Mouse (Mus musculus): ENCODE results near the gene Rufy3. TPM values are rescaled to one million over a fixed set of nuclear protein-coding genes. Genes with fewer than 3 reads are reported as not detected.
A peak's percentile ranks its signal among the peaks of the same experiment; 100 is the strongest.

Gene Rufy3
- polyA plus RNA-seq, 1 experiment from 2014 or later = 9.9 TPM

DNA sequence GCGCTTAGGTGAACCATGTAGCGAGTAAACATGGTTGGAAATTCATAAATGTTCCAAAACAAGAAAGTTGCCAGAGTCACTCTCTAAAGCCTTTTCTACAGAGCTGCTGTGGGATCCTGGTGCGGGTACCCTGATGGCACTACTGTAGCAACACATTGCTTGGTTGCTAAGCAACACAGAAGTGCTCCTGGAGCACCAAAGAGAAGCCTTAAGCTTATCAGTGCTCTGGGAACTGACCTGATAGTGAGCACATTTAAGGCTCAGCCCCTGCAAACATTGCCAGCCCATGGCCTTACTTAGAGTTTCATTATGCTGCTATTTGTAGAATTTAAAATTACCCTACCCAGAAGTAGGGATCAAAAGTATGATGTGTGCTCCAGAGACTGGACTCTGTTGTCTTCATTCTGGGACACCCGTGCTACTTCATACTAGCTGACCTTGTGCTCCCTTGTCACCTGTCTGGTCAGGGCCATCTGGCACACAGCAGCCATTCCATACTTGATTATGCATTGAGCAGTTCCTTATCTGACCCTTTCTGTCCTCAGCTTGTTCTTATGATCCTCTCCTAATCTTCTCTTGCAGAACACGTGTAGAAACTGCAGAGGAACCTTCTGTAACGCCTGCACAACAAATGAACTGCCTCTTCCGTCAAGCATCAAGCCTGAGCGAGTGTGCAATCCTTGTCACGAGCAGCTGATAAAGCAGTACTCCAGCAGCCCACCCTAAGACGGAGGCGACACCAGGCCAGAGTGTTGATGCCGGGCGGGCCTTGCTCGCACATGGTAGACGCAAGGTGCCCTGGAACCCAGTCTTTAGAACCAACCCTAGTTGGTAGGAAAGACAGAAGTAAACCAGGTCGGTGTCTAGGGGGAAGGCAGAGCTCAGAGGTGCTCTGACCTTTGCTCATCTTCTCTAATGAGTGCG lies 84.7 kb downstream of the Rufy3 start:
- H3K4me1 ChIP-seq (ENCODE audit: control insufficient read depth, insufficient read depth, low read length) = no peaks in the 10 kb centered on the region
- no peaks in the 10 kb centered on the region for H3K27me3 ChIP-seq (ENCODE audit: control insufficient read depth, insufficient read depth, low read length)
- no peak overlapping the region for H3K4me3 ChIP-seq (ENCODE audit: low read depth, low read length)
- H3K9me3 ChIP-seq (ENCODE audit: control insufficient read depth, low read length) = no peaks in the 10 kb centered on the region
- WGBS = 91% methylated on average over 17 of the region's 17 CpGs
- H3K36me3 ChIP-seq (ENCODE audit: control insufficient read depth, insufficient read depth, low read length) = no peaks in the 10 kb centered on the region
- DNase-seq (ENCODE audit: low spot score) (no peak), ATAC-seq (ENCODE audit: insufficient number of reproducible peaks, low FRiP score, low TSS enrichment, low read depth) (no peak)
- H3K4me2 ChIP-seq (ENCODE audit: low read depth, severe bottlenecking) = no peak overlapping the region
- no peak overlapping the region for H3K9ac ChIP-seq (ENCODE audit: low read length)
- H3K27ac ChIP-seq (replicated peaks; ENCODE audit: low read depth, low read length) = no peak overlapping the region

DNA sequence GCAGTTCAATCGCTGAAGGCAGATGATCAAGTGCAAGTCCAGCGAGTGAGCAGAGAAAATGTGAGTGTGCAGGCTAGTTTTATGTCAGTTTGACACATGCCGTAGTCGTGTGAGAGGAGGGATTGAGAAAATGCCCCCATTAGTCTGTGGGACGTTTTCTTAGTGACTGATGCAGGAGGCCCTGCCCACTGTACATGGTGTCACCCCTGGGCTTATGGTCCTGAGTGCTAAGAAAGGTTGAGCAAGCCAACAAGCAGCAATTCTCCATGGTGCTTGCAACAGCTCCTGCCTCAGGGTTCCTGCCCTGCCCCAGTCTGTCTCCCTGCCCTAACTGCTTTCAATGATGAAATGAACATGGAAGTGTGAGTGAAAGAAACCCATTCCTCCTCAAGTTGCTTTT lies 87.7 kb downstream of the Rufy3 start:
- Histone ChIP-seq H3K4me2 (ENCODE audit: low read depth, severe bottlenecking) (no peak overlapping the region), H3K27ac (replicated peaks; ENCODE audit: low read depth, low read length) (no peak overlapping the region), H3K4me3 (ENCODE audit: low read depth, low read length) (no peak overlapping the region), H3K27me3 (ENCODE audit: control insufficient read depth, insufficient read depth, low read length) (no peaks in the 10 kb centered on the region), H3K4me1 (ENCODE audit: control insufficient read depth, insufficient read depth, low read length) (no peaks in the 10 kb centered on the region), H3K9me3 (ENCODE audit: control insufficient read depth, low read length) (no peaks in the 10 kb centered on the region), H3K36me3 (ENCODE audit: control insufficient read depth, insufficient read depth, low read length) (no peaks in the 10 kb centered on the region), H3K9ac (ENCODE audit: low read length) (no peak overlapping the region)
- WGBS = 78% methylated on average over 5 of the region's 5 CpGs
- DNase-seq (ENCODE audit: low spot score) (no peak), ATAC-seq (ENCODE audit: insufficient number of reproducible peaks, low FRiP score, low TSS enrichment, low read depth) (no peak)

DNA sequence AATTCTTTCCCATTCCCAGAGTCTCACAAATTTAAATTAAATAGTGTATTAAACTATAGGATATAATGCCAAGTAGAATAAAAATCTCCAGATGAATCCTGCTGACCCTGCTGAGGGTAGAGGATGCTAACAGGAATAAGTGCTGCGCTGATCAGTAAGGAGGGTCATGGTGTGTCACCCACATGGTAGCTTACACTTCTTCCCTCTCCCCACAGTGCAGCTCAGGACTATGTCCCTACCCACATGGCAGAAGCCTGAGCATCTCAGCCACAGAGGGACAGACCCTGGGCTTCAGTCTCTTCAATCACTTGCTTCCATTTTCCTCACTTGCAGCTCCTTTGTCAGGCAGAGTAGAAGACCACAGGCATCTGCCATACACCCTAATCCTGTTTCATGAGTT lies 93.0 kb downstream of the Rufy3 start:
- Histone ChIP-seq H3K4me1 (ENCODE audit: control insufficient read depth, insufficient read depth, low read length) (no peaks in the 10 kb centered on the region), H3K9ac (ENCODE audit: low read length) (no peak overlapping the region), H3K9me3 (ENCODE audit: control insufficient read depth, low read length) (no peaks in the 10 kb centered on the region), H3K27me3 (ENCODE audit: control insufficient read depth, insufficient read depth, low read length) (no peaks in the 10 kb centered on the region), H3K4me3 (ENCODE audit: low read depth, low read length) (no peak overlapping the region), H3K4me2 (ENCODE audit: low read depth, severe bottlenecking) (no peak overlapping the region), H3K36me3 (ENCODE audit: control insufficient read depth, insufficient read depth, low read length) (peaks cover 12% of the 10 kb centered on the region), H3K27ac (replicated peaks; ENCODE audit: low read depth, low read length) (no peak overlapping the region)
- 96% methylated on average over 1 of the region's 1 CpGs for whole genome bisulfite sequencing
- DNase-seq (ENCODE audit: low spot score) (no peak), ATAC-seq (ENCODE audit: insufficient number of reproducible peaks, low FRiP score, low TSS enrichment, low read depth) (no peak)

DNA sequence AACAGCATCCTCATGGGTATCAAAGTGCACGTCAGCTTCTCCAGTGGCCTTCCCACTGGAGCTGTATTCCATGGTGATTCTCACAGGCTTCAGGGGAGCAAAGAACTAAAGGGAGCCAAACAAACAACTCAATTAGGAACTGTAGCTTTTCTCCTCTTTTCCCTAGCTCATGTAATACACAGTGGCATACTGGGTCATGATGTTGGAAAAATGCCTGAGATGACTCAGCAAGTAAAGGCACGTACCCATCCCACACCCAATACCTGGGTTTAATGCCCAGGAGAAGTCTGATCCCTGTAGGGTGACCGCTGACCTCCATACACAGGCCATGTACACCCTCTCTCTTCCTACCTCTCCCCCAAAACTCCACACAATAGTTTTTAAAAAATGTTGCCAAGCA lies 98.3 kb downstream of the Rufy3 start:
- no peak for ATAC-seq (ENCODE audit: insufficient number of reproducible peaks, low FRiP score, low TSS enrichment, low read depth)
- Histone ChIP-seq H3K36me3 (ENCODE audit: control insufficient read depth, insufficient read depth, low read length) (peaks cover 32% of the 10 kb centered on the region), H3K9me3 (ENCODE audit: control insufficient read depth, low read length) (no peaks in the 10 kb centered on the region), H3K4me3 (ENCODE audit: low read depth, low read length) (no peak overlapping the region), H3K27me3 (ENCODE audit: control insufficient read depth, insufficient read depth, low read length) (no peaks in the 10 kb centered on the region), H3K4me2 (ENCODE audit: low read depth, severe bottlenecking) (no peak overlapping the region), H3K9ac (ENCODE audit: low read length) (no peak overlapping the region), H3K4me1 (ENCODE audit: control insufficient read depth, insufficient read depth, low read length) (no peaks in the 10 kb centered on the region), H3K27ac (replicated peaks; ENCODE audit: low read depth, low read length) (no peak overlapping the region)
- no peak for DNase-seq (ENCODE audit: low spot score)
- WGBS = 86% methylated on average over 3 of the region's 3 CpGs

DNA sequence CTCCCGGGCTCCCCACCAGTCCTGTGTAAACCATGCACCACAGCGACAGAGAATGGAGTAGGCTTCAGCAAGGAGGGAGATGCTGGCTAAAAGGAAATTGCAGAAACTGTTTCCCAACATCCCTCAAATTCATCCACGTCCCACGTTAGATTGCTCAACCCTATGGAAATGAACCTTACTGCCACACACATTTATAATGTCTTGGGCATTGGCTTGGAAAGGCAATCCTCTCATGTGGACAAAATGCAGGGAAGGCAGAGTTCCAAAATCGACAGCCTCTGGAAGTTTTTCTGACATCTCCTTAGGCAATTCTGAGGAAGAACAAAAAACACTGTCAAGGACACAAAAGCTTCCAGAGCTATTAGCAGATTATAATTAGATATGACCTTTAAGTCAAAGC lies 99.0 kb downstream of the Rufy3 start:
- Histone ChIP-seq H3K27me3 (ENCODE audit: control insufficient read depth, insufficient read depth, low read length) (no peaks in the 10 kb centered on the region), H3K9ac (ENCODE audit: low read length) (no peak overlapping the region), H3K4me3 (ENCODE audit: low read depth, low read length) (no peak overlapping the region), H3K27ac (replicated peaks; ENCODE audit: low read depth, low read length) (no peak overlapping the region), H3K4me2 (ENCODE audit: low read depth, severe bottlenecking) (no peak overlapping the region), H3K9me3 (ENCODE audit: control insufficient read depth, low read length) (no peaks in the 10 kb centered on the region), H3K36me3 (ENCODE audit: control insufficient read depth, insufficient read depth, low read length) (peaks cover 34% of the 10 kb centered on the region), H3K4me1 (ENCODE audit: control insufficient read depth, insufficient read depth, low read length) (no peaks in the 10 kb centered on the region)
- ATAC-seq (ENCODE audit: insufficient number of reproducible peaks, low FRiP score, low TSS enrichment, low read depth) (no peak), DNase-seq (ENCODE audit: low spot score) (no peak)
- WGBS = 90% methylated on average over 5 of the region's 5 CpGs

DNA sequence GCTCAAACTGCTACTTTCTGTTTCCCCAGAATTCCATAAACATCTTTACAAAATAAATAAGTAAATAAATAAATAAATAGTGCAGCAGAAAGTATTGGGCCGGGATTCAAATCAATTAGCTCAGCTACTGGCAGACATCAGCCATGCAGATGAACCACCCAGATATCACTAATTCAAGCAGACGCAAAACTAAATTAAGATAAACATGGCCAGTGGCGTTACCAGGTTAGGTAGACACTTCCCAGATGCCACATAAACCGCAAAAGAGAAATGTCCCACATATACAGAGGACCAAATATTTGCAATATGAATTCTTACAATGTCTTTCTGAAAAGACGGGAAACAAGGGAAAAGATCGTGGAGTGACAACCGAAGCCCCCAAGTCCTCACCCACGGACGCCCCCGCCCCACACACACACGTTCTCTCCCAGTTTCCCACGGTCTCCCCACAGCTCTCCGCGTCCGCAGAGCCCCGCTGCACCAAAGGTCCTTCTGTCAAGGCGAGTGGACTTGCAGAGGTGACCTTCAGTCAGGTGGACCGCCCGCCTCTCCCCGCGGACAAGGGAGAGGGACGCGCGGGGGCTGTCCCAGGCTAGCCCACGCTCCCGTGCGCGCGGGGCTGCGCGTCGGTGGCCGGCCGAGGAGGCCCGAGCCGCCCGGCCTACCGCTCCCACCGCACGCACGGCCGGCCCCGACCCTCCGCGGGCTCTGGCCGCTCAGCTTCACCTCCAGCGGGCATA lies 110.0 kb downstream of the Rufy3 start:
- ATAC-seq (ENCODE audit: insufficient number of reproducible peaks, low FRiP score, low TSS enrichment, low read depth) = peak; percentile 19; the same call in 1 of the 2 replicates
- no peaks in the 10 kb centered on the region for H3K27me3 ChIP-seq (ENCODE audit: control insufficient read depth, insufficient read depth, low read length)
- peak overlapping the region; percentile 95 for H3K27ac ChIP-seq (replicated peaks; ENCODE audit: low read depth, low read length)
- peak overlapping the region; percentile 87 for H3K4me3 ChIP-seq (ENCODE audit: low read depth, low read length)
- WGBS = under 1% methylated on average over 36 of the region's 47 CpGs
- no peaks in the 10 kb centered on the region for H3K9me3 ChIP-seq (ENCODE audit: control insufficient read depth, low read length)
- H3K36me3 ChIP-seq (ENCODE audit: control insufficient read depth, insufficient read depth, low read length) = peaks cover 3% of the 10 kb centered on the region; the same call in 1 of the 2 replicates
- DNase-seq (ENCODE audit: low spot score) = peak; percentile 56
- H3K9ac ChIP-seq (ENCODE audit: low read length) = peak overlapping the region; percentile 88
- peaks cover 7% of the 10 kb centered on the region; the same call in 1 of the 2 replicates for H3K4me1 ChIP-seq (ENCODE audit: control insufficient read depth, insufficient read depth, low read length)
- peak overlapping the region; percentile 72 for H3K4me2 ChIP-seq (ENCODE audit: low read depth, severe bottlenecking)

DNA sequence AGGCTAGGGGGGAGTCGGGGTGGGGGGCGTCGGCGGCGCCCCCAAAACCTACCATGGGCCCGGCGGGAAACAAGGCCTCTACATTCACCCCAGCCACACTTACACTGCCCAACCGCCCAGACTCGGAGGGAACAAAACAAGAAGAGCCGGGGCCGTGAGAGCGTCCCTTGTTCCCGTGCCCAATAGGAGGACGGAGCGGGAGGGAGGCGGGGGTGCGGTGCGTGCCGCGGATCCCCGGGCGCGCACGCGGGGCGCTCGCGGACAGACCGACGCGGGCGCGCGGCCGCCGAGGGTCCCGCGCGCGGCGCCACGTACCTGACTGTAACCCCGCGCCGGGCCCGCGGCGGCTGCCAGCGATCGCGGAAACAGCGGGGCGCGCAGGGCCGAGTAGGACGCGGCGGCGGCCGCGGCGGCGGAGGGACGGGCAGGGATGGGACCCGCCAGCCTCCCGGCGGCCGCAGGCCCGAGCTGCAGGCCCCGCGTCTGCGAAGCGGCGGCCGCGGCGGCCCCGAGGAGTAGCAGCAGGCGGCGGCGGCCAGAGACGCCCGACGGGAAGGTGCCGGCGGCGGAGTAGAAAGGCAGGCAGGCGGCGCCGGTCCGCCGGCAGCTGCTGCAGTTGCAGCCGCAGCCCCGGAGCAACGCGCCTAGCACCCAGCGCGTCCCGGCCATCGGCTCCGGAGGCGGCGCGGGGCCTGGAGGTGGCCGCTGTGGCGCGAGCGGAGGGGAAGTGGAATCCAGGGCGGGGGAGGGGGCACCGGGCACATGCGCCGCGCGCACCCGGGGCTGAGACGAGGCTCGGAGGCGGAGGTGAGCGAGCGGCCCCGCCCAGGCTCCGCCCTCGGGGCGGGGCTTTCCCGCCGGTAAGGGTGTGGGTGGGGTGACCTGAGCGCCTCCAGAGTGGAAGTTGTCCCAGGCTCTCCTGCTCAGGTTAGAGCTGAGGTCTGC lies 110.9 kb downstream of the Rufy3 start, which contains the start of gene Grsf1:
Grsf1 (minus strand) TSS at position 729 of the 945 bp plus-strand sequence.
- H3K4me2 ChIP-seq (ENCODE audit: low read depth, severe bottlenecking) = peak within 1 kb of the TSS; percentile 72
- peaks cover 7% of the 10 kb centered on the region; the same call in 1 of the 2 replicates for H3K4me1 ChIP-seq (ENCODE audit: control insufficient read depth, insufficient read depth, low read length)
- H3K36me3 ChIP-seq (ENCODE audit: control insufficient read depth, insufficient read depth, low read length) = peaks cover 3% of the 10 kb centered on the region; the same call in 1 of the 2 replicates
- no peaks in the 10 kb centered on the region for H3K9me3 ChIP-seq (ENCODE audit: control insufficient read depth, low read length)
- H3K4me3 ChIP-seq (ENCODE audit: low read depth, low read length) = peak within 1 kb of the TSS; percentile 87
- peak within 1 kb of the TSS; percentile 88 for H3K9ac ChIP-seq (ENCODE audit: low read length)
- H3K27ac ChIP-seq (replicated peaks; ENCODE audit: low read depth, low read length) = peak within 1 kb of the TSS; percentile 95
- DNase-seq (ENCODE audit: low spot score) (peak; percentile 92), ATAC-seq (ENCODE audit: insufficient number of reproducible peaks, low FRiP score, low TSS enrichment, low read depth) (peak; percentile 92)
- no peaks in the 10 kb centered on the region for H3K27me3 ChIP-seq (ENCODE audit: control insufficient read depth, insufficient read depth, low read length)
- under 1% methylated on average over 92 of the region's 127 CpGs for WGBS

Data from limb, embryonic 11.5 days (tissue).